ENCODE assay signal across 25 mouse cellular contexts in genomic region chr9:106934998-106935397, GRCm38 (mm10).
DNase-seq lines count a peak whose midpoint lies in the region; ATAC-seq lines count a peak whose summit lies in the region.
"Had no signal": no experiment of that assay in that cellular context is flagged by ENCODE, and none has a peak within 500 bp of the region (broad histone marks: within the 10 kb centered on the region; RNA-seq: fewer than 3 reads in every experiment).

No protein-coding gene starts in this region.

- ATAC-seq in frontal cortex, adult (ENCODE audit: low TSS enrichment) = peak; percentile 89
- ATAC-seq: CD4-positive, CD25-positive, alpha-beta regulatory T cell, adult 4 months; forebrain, postnatal 0 days; hindbrain, embryonic 16.5 days; midbrain, embryonic 13.5 days had no signal

- no peak for DNase-seq in frontal cortex, postnatal 25 days (ENCODE audit: low spot score in 2 of 2)
- DNase-seq in right cerebral cortex, adult 18-20 months = peak; percentile 31
- no peak for DNase-seq in right cerebral cortex, postnatal 4 days
- DNase-seq in brain, adult 2 months (ENCODE audit: low read depth, low spot score) = peak; percentile 73
- peak; percentile 83 for DNase-seq in telencephalon, adult 2 months (ENCODE audit: low read depth, low spot score)
- DNase-seq in kidney, postnatal 4 days = no peak
- DNase-seq in neural tube, embryonic 10.5 days (ENCODE audit: extremely low spot score, low spot score) = no peak
- DNase-seq: adrenal gland, adult 8-10 months; cerebellum, adult 11 months; cerebellum, adult 9-10 months; cerebellum, postnatal 36 days; forebrain, postnatal 0 days; gastrocnemius, postnatal 10 days; heart, postnatal 14 days; kidney, adult 18-20 months; kidney, postnatal 25 days; liver, embryonic 13.5 days; lung, adult 18-20 months; lung, postnatal 10 days; retina, postnatal 1 day; thymus, adult 2 months had no signal

Comparison
In these comparisons a context has a peak if more than half of its experiments do, and no peak if none do; other contexts are left out.
1. DNase-seq: peak in right cerebral cortex, adult 18-20 months (single experiment), brain, adult 2 months (single experiment) and telencephalon, adult 2 months (single experiment); none in frontal cortex, postnatal 25 days (0 of 2), right cerebral cortex, postnatal 4 days (single experiment), kidney, postnatal 4 days (0 of 2) and neural tube, embryonic 10.5 days (single experiment).